Mouse (Mus musculus) heart, embryonic 12.5 days (tissue): Measurements from ENCODE around the gene Trpc5. TPM values are rescaled to one million over a fixed set of nuclear protein-coding genes. Genes with fewer than 3 reads are reported as not detected.
A peak's percentile ranks its signal among the peaks of the same experiment; 100 is the strongest.

Experiments used
- ATAC-seq: fragments of 200-750 bp; cut with Nextera tagmentation; 2 replicates; pipeline ENCODE4 v1.8.0; 2017; ENCODE audit warnings: moderate TSS enrichment, moderate library complexity; ENCODE audit not compliant: insufficient number of reproducible peaks, low FRiP score
- H3K27ac ChIP-seq: fragments of 300-500 bp; sonication (generic); 2 replicates; pipeline ENCODE4 v1.5.1; 2016; ENCODE audit warnings: mild to moderate bottlenecking, moderate library complexity; ENCODE audit not compliant: poor library complexity, severe bottlenecking
- H3K27me3 ChIP-seq: fragments of 300-500 bp; sonication (generic); replicated peaks from 2 replicates; pipeline ENCODE4 v1.6.1; 2016; ENCODE audit warnings: mild to moderate bottlenecking, moderate library complexity
- H3K36me3 ChIP-seq: fragments of 300-500 bp; sonication (generic); 2 replicates; pipeline ENCODE4 v1.6.1; 2016; ENCODE audit warnings: mild to moderate bottlenecking, moderate library complexity
- H3K4me1 ChIP-seq: fragments of 300-500 bp; sonication (generic); replicated peaks from 2 replicates; pipeline ENCODE4 v1.6.1; 2016; ENCODE audit warnings: mild to moderate bottlenecking
- H3K4me2 ChIP-seq: fragments of 300-500 bp; sonication (generic); 2 replicates; pipeline ENCODE4 v1.6.1; 2016; ENCODE audit warnings: mild to moderate bottlenecking, moderate library complexity
- H3K4me3 ChIP-seq: fragments of 300-500 bp; sonication (generic); 2 replicates; pipeline ENCODE4 v1.5.1; 2016; ENCODE audit warnings: mild to moderate bottlenecking
- H3K9ac ChIP-seq: fragments of 300-500 bp; sonication (generic); 2 replicates; pipeline ENCODE4 v1.6.1; 2016; ENCODE audit warnings: mild to moderate bottlenecking, moderate library complexity
- H3K9me3 ChIP-seq: fragments of 300-500 bp; sonication (generic); replicated peaks from 2 replicates; pipeline ENCODE4 v1.6.1; 2016; ENCODE audit warnings: mild to moderate bottlenecking, moderate library complexity
- WGBS: fragments of 180-500 bp; shearing (Covaris S2); methylation state at CpG from one replicate; pipeline ENCODE4 v1.1.7; 2016; 5-methylcytosine and 5-hydroxymethylcytosine counted together
- polyA plus RNA-seq: library from polyadenylated mRNA; unstranded; fragments of >200 nt; fragmentation: Nextera tagmentation; extraction: Ambion mirVana; gene quantifications from 2 replicates; pipeline ENCODE4 v1.2.1, GENCODE M21; 2016

Trpc5 gene
- polyA plus RNA-seq, 1 experiment from 2014 or later: 0.43 TPM

DNA sequence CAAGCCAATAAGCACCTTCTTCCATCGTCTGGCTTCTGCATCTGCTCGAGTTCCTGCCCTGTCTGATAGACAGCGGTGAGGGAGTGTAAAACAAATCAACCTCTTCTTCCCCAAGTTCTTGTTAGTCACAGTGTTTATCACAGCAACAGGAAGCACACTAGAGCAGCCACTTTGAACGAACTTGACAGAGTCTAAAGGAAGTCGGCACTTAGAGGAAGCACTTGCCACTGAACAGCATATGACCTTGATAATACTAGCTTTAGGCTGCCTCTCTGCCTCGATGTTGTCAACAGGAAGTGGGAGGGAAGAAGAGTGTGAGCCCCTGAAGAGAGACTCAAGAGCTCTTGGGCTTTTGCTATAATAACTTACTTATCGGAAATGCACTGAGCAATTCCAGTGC is 161.9 kb downstream of the Trpc5 start:
- H3K27ac ChIP-seq: peak overlapping the region; percentile 33; the same call in 1 of the 2 replicates
- no peaks in the 10 kb centered on the region for H3K36me3 ChIP-seq
- no peaks in the 10 kb centered on the region for H3K27me3 ChIP-seq
- H3K9ac ChIP-seq: no peak overlapping the region
- no peaks in the 10 kb centered on the region for H3K4me1 ChIP-seq
- no peaks in the 10 kb centered on the region for H3K9me3 ChIP-seq
- no peak overlapping the region for H3K4me3 ChIP-seq
- no peak for ATAC-seq
- H3K4me2 ChIP-seq: no peak overlapping the region
- WGBS: 47% methylated on average over 7 of the region's 7 CpGs

DNA sequence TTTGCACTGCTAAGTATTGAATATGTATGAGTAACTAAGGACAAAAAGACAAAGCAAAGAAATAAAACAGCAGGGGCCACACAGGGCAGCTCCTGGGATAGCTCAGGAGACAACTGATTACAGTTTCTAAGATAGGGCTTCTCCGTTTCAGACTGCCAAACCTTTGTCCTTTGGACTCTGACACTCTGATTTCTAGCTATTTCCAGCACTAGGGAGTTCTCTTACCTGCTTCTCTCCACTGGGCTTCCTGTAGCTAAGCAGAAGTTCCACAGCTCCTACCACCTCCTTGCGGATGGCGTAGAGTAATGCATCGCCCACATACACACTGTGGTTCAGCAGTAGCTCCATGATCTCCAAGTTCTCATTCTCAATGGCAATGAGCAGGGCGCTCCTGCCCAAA is 164.7 kb downstream of the Trpc5 start:
- ATAC-seq: no peak
- H3K4me1 ChIP-seq: no peaks in the 10 kb centered on the region
- H3K4me3 ChIP-seq: no peak overlapping the region
- H3K27me3 ChIP-seq: no peaks in the 10 kb centered on the region
- H3K36me3 ChIP-seq: no peaks in the 10 kb centered on the region
- H3K9me3 ChIP-seq: no peaks in the 10 kb centered on the region
- 78% methylated on average over 5 of the region's 5 CpGs for WGBS
- H3K4me2 ChIP-seq: no peak overlapping the region
- H3K9ac ChIP-seq: no peak overlapping the region
- no peak overlapping the region for H3K27ac ChIP-seq

DNA sequence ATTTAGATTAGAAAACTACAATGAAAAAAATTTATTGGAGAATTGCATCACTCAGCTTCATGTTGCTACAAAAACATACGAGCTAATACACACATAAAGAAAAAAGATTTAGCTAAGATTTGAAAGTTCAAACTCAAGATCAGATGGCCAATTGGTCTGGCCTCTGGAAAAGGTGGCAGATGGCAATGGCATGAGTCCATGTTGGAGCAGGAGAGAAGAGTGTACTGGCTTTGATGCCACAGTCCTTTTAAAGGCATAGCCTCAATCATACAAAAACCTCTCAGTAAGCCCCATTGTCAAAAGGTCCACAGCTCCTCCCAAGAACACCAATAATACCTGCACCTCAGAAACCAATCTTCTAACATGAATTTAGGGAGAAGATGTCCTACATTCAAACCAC is 196.6 kb downstream of the Trpc5 start:
- no peaks in the 10 kb centered on the region for H3K36me3 ChIP-seq
- H3K9me3 ChIP-seq: no peaks in the 10 kb centered on the region
- WGBS: 62% methylated on average over 1 of the region's 1 CpGs
- H3K4me2 ChIP-seq: no peak overlapping the region
- H3K9ac ChIP-seq: no peak overlapping the region
- H3K4me1 ChIP-seq: no peaks in the 10 kb centered on the region
- no peak overlapping the region for H3K4me3 ChIP-seq
- H3K27ac ChIP-seq: no peak overlapping the region
- H3K27me3 ChIP-seq: no peaks in the 10 kb centered on the region
- ATAC-seq: no peak

DNA sequence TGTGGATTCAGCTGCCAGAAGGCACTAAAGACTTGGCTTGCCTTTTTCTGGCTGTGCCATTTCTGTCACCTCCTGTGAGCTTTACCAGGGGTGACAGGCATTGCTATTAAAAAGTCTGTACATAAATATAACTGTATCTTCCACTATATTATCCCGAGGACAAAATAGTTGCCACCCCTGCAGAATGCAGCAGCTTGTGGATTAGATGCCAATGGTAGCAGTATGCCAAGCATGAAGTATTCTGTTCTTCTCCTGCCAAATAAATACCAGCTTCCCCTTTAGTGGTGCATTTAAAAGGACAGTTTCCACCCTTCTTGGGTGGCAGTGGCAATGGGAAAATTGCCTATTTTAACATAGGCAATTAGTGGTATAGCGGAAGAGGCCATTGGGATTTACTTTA is 223.6 kb downstream of the Trpc5 start:
- no peaks in the 10 kb centered on the region for H3K27me3 ChIP-seq
- H3K36me3 ChIP-seq: no peaks in the 10 kb centered on the region
- no peak overlapping the region for H3K4me3 ChIP-seq
- no peaks in the 10 kb centered on the region for H3K9me3 ChIP-seq
- H3K9ac ChIP-seq: no peak overlapping the region
- ATAC-seq: no peak
- H3K4me2 ChIP-seq: no peak overlapping the region
- no peak overlapping the region for H3K27ac ChIP-seq
- 80% methylated on average over 2 of the region's 2 CpGs for WGBS
- no peaks in the 10 kb centered on the region for H3K4me1 ChIP-seq

DNA sequence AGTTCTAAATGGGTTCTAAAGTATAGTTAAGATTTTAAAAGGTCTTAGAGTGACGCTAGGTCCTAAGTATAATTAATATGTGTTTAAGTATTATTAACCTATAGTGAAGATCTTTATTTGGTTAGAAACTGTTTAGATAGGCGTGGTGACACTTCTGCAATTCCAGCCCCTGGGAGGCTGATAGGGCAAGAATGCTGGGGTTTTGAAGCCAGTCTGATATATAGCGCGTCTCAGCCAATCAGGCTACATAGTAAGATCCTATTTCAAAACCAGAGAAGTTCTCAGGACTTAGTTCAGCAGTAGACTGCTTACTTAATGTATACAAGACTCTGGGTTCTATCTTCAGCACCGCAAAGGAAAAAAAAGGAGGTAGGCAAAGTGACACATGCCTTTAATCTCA is 231.7 kb downstream of the Trpc5 start, which contains the start of gene Trpc5os:
Trpc5os (plus strand) TSS at position 301 of the 400 bp plus-strand sequence.
- Histone ChIP-seq H3K9ac (no peak within 1 kb of the TSS), H3K4me1 (no peaks in the 10 kb centered on the region), H3K9me3 (no peaks in the 10 kb centered on the region), H3K4me2 (no peak within 1 kb of the TSS), H3K36me3 (no peaks in the 10 kb centered on the region), H3K27me3 (no peaks in the 10 kb centered on the region), H3K4me3 (no peak within 1 kb of the TSS), H3K27ac (no peak within 1 kb of the TSS)
- WGBS: 75% methylated on average over 5 of the region's 5 CpGs
- no peak for ATAC-seq

DNA sequence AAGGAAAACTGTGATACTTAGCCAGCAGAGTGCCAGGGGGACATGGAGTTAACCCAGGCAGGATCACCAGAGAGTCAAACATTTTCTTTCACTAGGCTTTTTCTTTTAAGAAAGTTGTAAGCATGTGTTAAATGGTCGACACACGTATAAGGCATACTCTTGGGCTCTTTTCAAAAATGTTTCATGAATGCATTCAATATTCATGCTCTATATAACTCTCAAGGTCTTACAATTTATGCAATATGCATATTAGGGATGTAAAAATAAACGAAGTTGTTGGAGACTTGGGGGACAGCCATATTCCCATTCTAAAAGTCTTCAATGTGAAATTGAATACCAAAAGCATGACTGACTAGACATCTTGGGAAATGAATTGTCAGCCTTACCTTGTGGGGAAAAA is 264.1 kb downstream of the Trpc5 start:
- Histone ChIP-seq H3K27ac (no peak overlapping the region), H3K4me2 (no peak overlapping the region), H3K4me3 (no peak overlapping the region), H3K27me3 (no peaks in the 10 kb centered on the region), H3K9me3 (no peaks in the 10 kb centered on the region), H3K4me1 (no peaks in the 10 kb centered on the region), H3K9ac (no peak overlapping the region), H3K36me3 (no peaks in the 10 kb centered on the region)
- 74% methylated on average over 3 of the region's 3 CpGs for WGBS
- no peak for ATAC-seq

DNA sequence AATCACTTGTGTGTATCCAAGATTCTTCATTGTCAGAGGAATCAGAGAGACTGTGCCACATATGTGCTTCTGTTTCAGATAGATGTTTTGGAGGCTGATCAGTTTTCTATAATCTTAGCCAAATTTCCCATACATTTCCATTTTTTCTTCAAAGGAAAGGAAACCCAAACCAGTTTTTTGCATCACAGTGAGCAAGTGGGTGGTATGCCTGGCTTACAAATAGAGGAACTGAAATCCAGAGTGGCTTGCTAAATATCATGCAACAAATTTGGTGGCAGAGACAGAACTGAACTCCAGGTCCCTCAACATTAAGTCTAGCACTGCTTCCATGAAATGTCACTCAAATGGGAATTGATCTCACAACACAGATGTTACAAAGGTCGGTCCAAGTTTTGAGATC is 266.9 kb downstream of the Trpc5 start:
- Histone ChIP-seq H3K9me3 (no peaks in the 10 kb centered on the region), H3K36me3 (no peaks in the 10 kb centered on the region), H3K4me2 (no peak overlapping the region), H3K27ac (no peak overlapping the region), H3K4me3 (no peak overlapping the region), H3K9ac (no peak overlapping the region), H3K4me1 (no peaks in the 10 kb centered on the region), H3K27me3 (no peaks in the 10 kb centered on the region)
- no peak for ATAC-seq
- WGBS: 76% methylated on average over 1 of the region's 1 CpGs

DNA sequence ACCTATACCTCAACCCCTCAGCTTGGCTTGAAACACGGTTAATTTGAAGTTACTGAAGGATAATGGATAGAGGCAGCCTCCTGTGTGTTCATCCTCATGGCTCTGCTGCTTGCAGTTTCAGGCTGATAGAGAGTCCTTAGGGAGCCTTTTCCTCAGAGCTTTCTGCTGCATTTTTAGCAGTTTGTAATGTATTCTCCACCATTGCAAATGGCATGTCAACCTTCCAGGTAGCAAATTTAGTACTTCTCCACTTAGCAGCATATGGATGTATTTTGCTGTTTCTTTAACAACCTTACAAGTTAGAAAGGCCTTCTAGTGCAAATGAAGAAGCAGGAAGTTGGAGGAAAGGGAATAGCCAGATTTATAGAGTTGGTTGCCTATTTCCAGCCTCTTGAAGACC is 267.7 kb downstream of the Trpc5 start:
- Histone ChIP-seq H3K9me3 (no peaks in the 10 kb centered on the region), H3K27ac (no peak overlapping the region), H3K4me1 (no peaks in the 10 kb centered on the region), H3K4me2 (no peak overlapping the region), H3K9ac (no peak overlapping the region), H3K4me3 (no peak overlapping the region), H3K27me3 (no peaks in the 10 kb centered on the region), H3K36me3 (no peaks in the 10 kb centered on the region)
- no peak for ATAC-seq
- WGBS: 76% methylated on average over 1 of the region's 1 CpGs

DNA sequence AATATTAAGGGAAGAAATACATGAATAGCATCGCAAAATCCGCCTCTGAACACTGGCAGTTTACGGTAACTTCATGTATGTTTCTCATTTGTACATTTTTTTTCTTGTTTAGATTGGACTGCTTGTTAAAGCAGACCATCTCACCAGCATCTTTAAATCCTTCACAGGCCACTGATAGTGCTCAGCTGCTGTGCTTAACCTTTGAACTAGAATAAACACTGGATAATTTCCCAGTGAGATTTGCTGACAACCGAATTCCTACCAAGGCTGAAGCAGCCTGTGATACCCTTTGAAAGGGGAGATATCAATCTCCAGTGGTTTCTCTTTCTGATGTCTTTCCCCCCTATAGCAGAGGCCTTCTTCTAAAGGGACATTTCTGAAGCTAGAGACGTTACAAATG is 279.9 kb downstream of the Trpc5 start:
- Histone ChIP-seq H3K4me2 (no peak overlapping the region), H3K27me3 (no peaks in the 10 kb centered on the region), H3K4me3 (no peak overlapping the region), H3K4me1 (no peaks in the 10 kb centered on the region), H3K9me3 (no peaks in the 10 kb centered on the region), H3K36me3 (no peaks in the 10 kb centered on the region), H3K27ac (no peak overlapping the region), H3K9ac (no peak overlapping the region)
- no peak for ATAC-seq
- 68% methylated on average over 5 of the region's 5 CpGs for WGBS

DNA sequence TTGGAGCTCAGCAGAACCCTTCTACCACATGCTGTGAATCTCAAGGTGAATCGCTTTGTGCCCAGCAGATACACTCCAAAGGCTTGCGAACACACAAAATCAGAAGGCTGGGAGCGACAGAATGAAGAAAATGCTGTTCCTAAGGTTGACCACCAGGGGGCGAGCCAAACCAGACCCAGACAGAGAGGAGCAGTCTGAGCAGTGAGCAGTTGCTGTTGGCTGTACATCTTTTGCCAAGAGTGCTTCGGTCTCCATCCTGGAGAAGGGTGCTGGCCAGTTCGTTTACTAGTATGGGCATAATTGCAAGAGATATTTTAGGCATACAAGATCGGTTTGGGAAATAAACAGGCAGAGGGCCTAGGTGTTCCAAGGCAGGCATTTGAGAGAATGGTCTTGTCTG is 284.5 kb downstream of the Trpc5 start:
- Histone ChIP-seq H3K36me3 (no peaks in the 10 kb centered on the region), H3K27me3 (no peaks in the 10 kb centered on the region), H3K4me3 (no peak overlapping the region), H3K4me1 (no peaks in the 10 kb centered on the region), H3K27ac (no peak overlapping the region), H3K9ac (no peak overlapping the region), H3K9me3 (no peaks in the 10 kb centered on the region), H3K4me2 (no peak overlapping the region)
- no peak for ATAC-seq
- WGBS: 33% methylated on average over 7 of the region's 7 CpGs

DNA sequence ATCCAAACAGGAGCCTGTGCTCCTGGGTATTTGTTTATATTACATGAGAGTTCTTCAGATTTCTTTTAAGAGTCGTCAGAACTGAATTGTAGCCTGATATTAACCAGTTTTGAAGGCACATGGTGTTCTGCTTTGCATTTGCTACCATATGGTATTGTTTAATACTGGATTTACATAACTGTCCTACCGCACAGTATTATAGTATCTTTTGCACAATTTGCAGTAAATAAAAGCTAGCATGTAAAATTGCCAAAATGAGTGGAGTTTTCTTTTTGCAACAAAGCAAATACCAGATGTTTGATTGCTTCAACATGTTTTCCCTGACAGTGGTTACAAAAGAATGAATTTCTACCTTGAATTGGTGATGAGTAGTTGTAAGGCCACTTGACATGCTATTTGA is 313.8 kb downstream of the Trpc5 start:
- no peaks in the 10 kb centered on the region for H3K4me1 ChIP-seq
- WGBS: 77% methylated on average over 2 of the region's 2 CpGs
- no peak for ATAC-seq
- H3K9ac ChIP-seq: no peak overlapping the region
- H3K4me3 ChIP-seq: no peak overlapping the region
- H3K27ac ChIP-seq: no peak overlapping the region
- H3K36me3 ChIP-seq: peaks cover 13% of the 10 kb centered on the region; the same call in 1 of the 2 replicates
- no peaks in the 10 kb centered on the region for H3K9me3 ChIP-seq
- H3K27me3 ChIP-seq: no peaks in the 10 kb centered on the region
- H3K4me2 ChIP-seq: no peak overlapping the region

DNA sequence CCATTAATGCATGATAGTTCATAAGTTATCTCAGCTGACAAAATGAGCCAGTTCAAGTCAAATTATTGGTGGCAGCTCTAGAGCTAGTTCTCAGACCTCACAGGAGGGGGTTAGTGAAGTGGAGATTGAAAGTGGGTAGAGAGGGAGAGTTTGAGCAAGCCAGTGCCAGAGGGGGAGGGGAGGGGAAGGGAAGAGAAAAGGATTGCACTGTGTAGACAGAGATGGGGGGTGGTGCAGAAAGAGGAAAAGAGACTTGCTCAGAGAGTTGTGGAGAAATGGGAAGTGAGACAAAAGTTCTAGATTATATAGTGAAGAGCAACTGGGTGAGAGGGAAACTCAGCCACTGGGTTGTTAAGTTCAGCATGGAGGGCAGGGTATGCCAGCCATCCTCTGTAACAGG is 349.6 kb downstream of the Trpc5 start:
- no peak overlapping the region for H3K9ac ChIP-seq
- H3K4me2 ChIP-seq: no peak overlapping the region
- no peaks in the 10 kb centered on the region for H3K4me1 ChIP-seq
- H3K27ac ChIP-seq: no peak overlapping the region
- H3K27me3 ChIP-seq: no peaks in the 10 kb centered on the region
- no peak for ATAC-seq
- H3K9me3 ChIP-seq: no peaks in the 10 kb centered on the region
- no peak overlapping the region for H3K4me3 ChIP-seq
- H3K36me3 ChIP-seq: no peaks in the 10 kb centered on the region
